Mouse (Mus musculus) macrophage (primary cell): ENCODE results near the gene Esrrg. TPM values are rescaled to one million over a fixed set of nuclear protein-coding genes. Genes with fewer than 3 reads are reported as not detected.

Experiments used
- H3K27ac ChIP-seq: fragments of 350-480 bp; formaldehyde crosslinking; 2 replicates; pipeline ENCODE4 v1.9.0; 2021
- H3K36me3 ChIP-seq: fragments of 350-480 bp; formaldehyde crosslinking; 2 replicates; pipeline ENCODE4 v1.9.0; 2021; ENCODE audit errors: inconsistent target
- H3K4me3 ChIP-seq: fragments of 350-480 bp; formaldehyde crosslinking; 2 replicates; pipeline ENCODE4 v1.9.0; 2021; ENCODE audit errors: inconsistent target
- H3K79me2 ChIP-seq: fragments of 350-480 bp; formaldehyde crosslinking; 2 replicates; pipeline ENCODE4 v1.9.0; 2021; ENCODE audit errors: inconsistent target
- WGBS: methylation state at CpG from one replicate; pipeline ENCODE4 v1.1.7; 2026; ENCODE audit warnings: inconsistent platforms; ENCODE audit not compliant: missing documents; 5-methylcytosine and 5-hydroxymethylcytosine counted together
- polyA plus RNA-seq: library from polyadenylated mRNA; stranded (reverse); fragments of 250-400 nt; gene quantifications from 3 replicates; pipeline ENCODE4 v1.2.4, GENCODE M21; 2018; ENCODE audit warnings: inconsistent platforms

The Esrrg gene
- polyA plus RNA-seq, 1 experiment from 2014 or later, result not detected

GRCm38 (mm10) chr1:187997584-187998338 is 389.2 kb downstream of the Esrrg start:
- Histone ChIP-seq H3K36me3 (no peaks in the 10 kb centered on the region), H3K27ac (no peak overlapping the region), H3K79me2 (no peaks in the 10 kb centered on the region), H3K4me3 (no peak overlapping the region)
- 3% methylated on average over 37 of the region's 39 CpGs for WGBS

GRCm38 (mm10) chr1:187999121-187999520 is 390.5 kb downstream of the Esrrg start:
- 82% methylated on average over 4 of the region's 4 CpGs for WGBS

GRCm38 (mm10) chr1:188000189-188000588 is 391.6 kb downstream of the Esrrg start:
- no peak overlapping the region for H3K4me3 ChIP-seq
- 91% methylated on average over 8 of the region's 8 CpGs for WGBS
- H3K27ac ChIP-seq, result no peak overlapping the region

More at GRCm38 (mm10) chr1:187999121-187999520, 390.5 kb downstream of the Esrrg start:
- no peak overlapping the region for H3K27ac ChIP-seq
- no peaks in the 10 kb centered on the region for H3K36me3 ChIP-seq
- no peaks in the 10 kb centered on the region for H3K79me2 ChIP-seq
- H3K4me3 ChIP-seq, result no peak overlapping the region

GRCm38 (mm10) chr1:188006820-188007491 is 398.4 kb downstream of the Esrrg start:
- Histone ChIP-seq H3K79me2 (no peaks in the 10 kb centered on the region), H3K36me3 (no peaks in the 10 kb centered on the region), H3K27ac (no peak overlapping the region), H3K4me3 (no peak overlapping the region)
- WGBS, result 83% methylated on average over 13 of the region's 13 CpGs

More at GRCm38 (mm10) chr1:188000189-188000588, 391.6 kb downstream of the Esrrg start:
- Histone ChIP-seq H3K36me3 (no peaks in the 10 kb centered on the region), H3K79me2 (no peaks in the 10 kb centered on the region)

GRCm38 (mm10) chr1:188008476-188008875 is 399.9 kb downstream of the Esrrg start:
- 76% methylated on average over 13 of the region's 13 CpGs for WGBS
- H3K36me3 ChIP-seq, result no peaks in the 10 kb centered on the region
- H3K4me3 ChIP-seq, result no peak overlapping the region
- H3K27ac ChIP-seq, result no peak overlapping the region
- no peaks in the 10 kb centered on the region for H3K79me2 ChIP-seq

- WGBS, result 68% methylated on average over 5 of the region's 5 CpGs
These were observed 401.3 kb downstream of the Esrrg start for GRCm38 (mm10) chr1:188009868-188010267.

GRCm38 (mm10) chr1:188010860-188011259 is 402.3 kb downstream of the Esrrg start:
- H3K4me3 ChIP-seq, result no peak overlapping the region
- H3K36me3 ChIP-seq, result no peaks in the 10 kb centered on the region
- WGBS, result 90% methylated on average over 1 of the region's 1 CpGs
- no peak overlapping the region for H3K27ac ChIP-seq
- no peaks in the 10 kb centered on the region for H3K79me2 ChIP-seq

More at GRCm38 (mm10) chr1:188009868-188010267, 401.3 kb downstream of the Esrrg start:
- no peak overlapping the region for H3K4me3 ChIP-seq
- H3K27ac ChIP-seq, result no peak overlapping the region
- no peaks in the 10 kb centered on the region for H3K36me3 ChIP-seq
- no peaks in the 10 kb centered on the region for H3K79me2 ChIP-seq

GRCm38 (mm10) chr1:188014411-188014810 is 405.8 kb downstream of the Esrrg start:
- WGBS, result 85% methylated on average over 4 of the region's 4 CpGs
- Histone ChIP-seq H3K36me3 (no peaks in the 10 kb centered on the region), H3K27ac (no peak overlapping the region), H3K4me3 (no peak overlapping the region), H3K79me2 (no peaks in the 10 kb centered on the region)

GRCm38 (mm10) chr1:188017956-188018862 is 409.6 kb downstream of the Esrrg start:
- no peaks in the 10 kb centered on the region for H3K36me3 ChIP-seq
- 68% methylated on average over 14 of the region's 14 CpGs for WGBS
- no peaks in the 10 kb centered on the region for H3K79me2 ChIP-seq
- H3K27ac ChIP-seq, result no peak overlapping the region
- no peak overlapping the region for H3K4me3 ChIP-seq

GRCm38 (mm10) chr1:188029205-188029604 is 420.6 kb downstream of the Esrrg start:
- WGBS, result 89% methylated on average over 8 of the region's 8 CpGs
- Histone ChIP-seq H3K36me3 (no peaks in the 10 kb centered on the region), H3K79me2 (no peaks in the 10 kb centered on the region), H3K4me3 (no peak overlapping the region), H3K27ac (no peak overlapping the region)

GRCm38 (mm10) chr1:188030116-188030515 is 421.5 kb downstream of the Esrrg start:
- H3K27ac ChIP-seq, result no peak overlapping the region
- no peaks in the 10 kb centered on the region for H3K79me2 ChIP-seq
- H3K4me3 ChIP-seq, result no peak overlapping the region
- 53% methylated on average over 10 of the region's 10 CpGs for WGBS
- no peaks in the 10 kb centered on the region for H3K36me3 ChIP-seq

- Histone ChIP-seq H3K4me3 (no peak overlapping the region), H3K36me3 (no peaks in the 10 kb centered on the region), H3K27ac (no peak overlapping the region), H3K79me2 (no peaks in the 10 kb centered on the region)
- WGBS, result 73% methylated on average over 4 of the region's 4 CpGs
These were observed 422.7 kb downstream of the Esrrg start for GRCm38 (mm10) chr1:188031276-188031675.

GRCm38 (mm10) chr1:188035957-188036356 is 427.4 kb downstream of the Esrrg start:
- Histone ChIP-seq H3K27ac (no peak overlapping the region), H3K36me3 (no peaks in the 10 kb centered on the region), H3K79me2 (no peaks in the 10 kb centered on the region), H3K4me3 (no peak overlapping the region)
- 6% methylated on average over 8 of the region's 8 CpGs for WGBS

- no peak overlapping the region for H3K4me3 ChIP-seq
- no peak overlapping the region for H3K27ac ChIP-seq
- H3K79me2 ChIP-seq, result no peaks in the 10 kb centered on the region
- no peaks in the 10 kb centered on the region for H3K36me3 ChIP-seq
- 81% methylated on average over 6 of the region's 6 CpGs for WGBS
These were observed 438.1 kb downstream of the Esrrg start for GRCm38 (mm10) chr1:188046691-188047121.
